26 mouse cellular contexts compared by ENCODE assay signal in genomic region chr7:81732183-81733089, GRCm38 (mm10). TPM values are rescaled to one million over a fixed set of nuclear protein-coding genes. Genes with fewer than 3 reads are reported as not detected.
DNase-seq lines count a peak whose midpoint lies in the region; ATAC-seq and TF ChIP-seq lines count a peak whose summit lies in the region.
"Had no signal": no experiment of that assay in that cellular context is flagged by ENCODE, and none has a peak within 500 bp of the region (broad histone marks: within the 10 kb centered on the region; RNA-seq: fewer than 3 reads in every experiment).

No protein-coding gene starts in this region.

- no peak overlapping the region for H3K4me2 ChIP-seq in heart, embryonic 12.5 days
- H3K4me2 ChIP-seq in intestine, postnatal 0 days (replicated peaks; ENCODE audit: low read depth), result no peak overlapping the region
- H3K4me2 ChIP-seq: forebrain, embryonic 13.5 days; heart, embryonic 13.5 days; hindbrain, embryonic 14.5 days had no signal

- 0 out of 2 replicates have a peak, but pooled peaks cover 3% of the 10 kb centered on the region for H3K4me1 ChIP-seq in heart, embryonic 12.5 days (replicated peaks)
- H3K4me1 ChIP-seq in MEL (ENCODE audit: control insufficient read depth in 1 of 2, insufficient read depth in 2 of 2, low read length in 2 of 2), result peaks cover 6 to 34% of the 10 kb centered on the region in 2 experiments; a peak in 3 of 4 replicates
- H3K4me1 ChIP-seq in intestine, postnatal 0 days (replicated peaks; ENCODE audit: control insufficient read depth, insufficient read depth, low read length), result no peaks in the 10 kb centered on the region
- H3K4me1 ChIP-seq: forebrain, embryonic 10.5 days; forebrain, embryonic 13.5 days had no signal

- no peak for TF ChIP-seq RAD21 in MEL (IDR thresholded peaks at IDR 0.05; ENCODE audit: low read depth, low read length)

- no peak for TF ChIP-seq CTCF in MEL (IDR thresholded peaks at IDR 0.05 in 2 of 3, conservative IDR thresholded peaks at IDR 0.05 in 1 of 3; ENCODE audit: control insufficient read depth in 1 of 3, insufficient read depth in 1 of 3, low read depth in 2 of 3, low read length in 3 of 3, poor library complexity in 1 of 3, severe bottlenecking in 1 of 3)
- no peak for TF ChIP-seq CTCF in intestine, postnatal 0 days (IDR thresholded peaks at IDR 0.05; ENCODE audit: low read depth)

- H3K27ac ChIP-seq in heart, embryonic 12.5 days (ENCODE audit: poor library complexity, severe bottlenecking), result no peak overlapping the region
- no peak overlapping the region; the same call in 1 of the 2 replicates for H3K27ac ChIP-seq in MEL (ENCODE audit: control insufficient read depth, low read depth, low read length)
- H3K27ac ChIP-seq in intestine, postnatal 0 days (ENCODE audit: low read depth, low read length), result no peak overlapping the region
- H3K27ac ChIP-seq: forebrain, embryonic 10.5 days; forebrain, embryonic 13.5 days; heart, embryonic 13.5 days; hindbrain, embryonic 14.5 days; hindbrain, postnatal 0 days had no signal

- TF ChIP-seq POLR2A in MEL (IDR thresholded peaks at IDR 0.05; ENCODE audit: control insufficient read depth in 1 of 2, insufficient read depth in 1 of 2, low read depth in 1 of 2, low read length in 2 of 2, poor library complexity in 1 of 2), result no peak

- H3K36me3 ChIP-seq in heart, embryonic 12.5 days, result no peaks in the 10 kb centered on the region
- H3K36me3 ChIP-seq in MEL (ENCODE audit: control insufficient read depth in 1 of 2, insufficient read depth in 2 of 2, low read length in 2 of 2), result peaks cover 0 to 19% of the 10 kb centered on the region in 2 experiments; a peak in 2 of 4 replicates
- H3K36me3 ChIP-seq in intestine, postnatal 0 days (ENCODE audit: control insufficient read depth, insufficient read depth), result no peaks in the 10 kb centered on the region
- H3K36me3 ChIP-seq: forebrain, embryonic 10.5 days; heart, embryonic 13.5 days had no signal

- no peaks in the 10 kb centered on the region for H3K79me2 ChIP-seq in MEL (ENCODE audit: control insufficient read depth, insufficient read depth, low read length, poor library complexity)

- H3K4me3 ChIP-seq in heart, embryonic 12.5 days, result no peak overlapping the region
- H3K4me3 ChIP-seq in MEL (ENCODE audit: control insufficient read depth in 1 of 2, insufficient read depth in 1 of 2, low read depth in 2 of 2, low read length in 2 of 2), result no peak overlapping the region
- no peak overlapping the region for H3K4me3 ChIP-seq in intestine, postnatal 0 days (ENCODE audit: low read depth, low read length)
- H3K4me3 ChIP-seq: forebrain, embryonic 10.5 days; forebrain, embryonic 13.5 days; heart, embryonic 13.5 days had no signal

- no peaks in the 10 kb centered on the region for H3K27me3 ChIP-seq in heart, embryonic 12.5 days (replicated peaks)
- no peaks in the 10 kb centered on the region for H3K27me3 ChIP-seq in MEL (ENCODE audit: control insufficient read depth in 1 of 2, insufficient read depth in 2 of 2, low read length in 2 of 2)
- H3K27me3 ChIP-seq in intestine, postnatal 0 days (replicated peaks; ENCODE audit: control insufficient read depth, insufficient read depth, low read length), result no peaks in the 10 kb centered on the region
- H3K27me3 ChIP-seq: forebrain, embryonic 13.5 days; heart, embryonic 13.5 days had no signal

- DNase-seq in heart, adult 11 months, result peak; percentile 76
- DNase-seq in MEL (ENCODE audit: low read depth, low spot score), result peak; percentile 47
- DNase-seq: adrenal gland, adult 8-10 months; adrenal gland, postnatal 25 days; B cell, adult 2 months; cerebellum, adult 11-12 months; cerebellum, adult 8-10 months; cerebellum, postnatal 10 days; cerebellum, postnatal 36 days; gastrocnemius, postnatal 10 days; gastrocnemius, postnatal 36 days; heart, adult 18-20 months; heart, postnatal 14 days; heart, postnatal 4 days had no signal

- no peaks in the 10 kb centered on the region for H3K9me3 ChIP-seq in heart, embryonic 12.5 days (replicated peaks)
- H3K9me3 ChIP-seq in MEL (replicated peaks; ENCODE audit: insufficient read depth, low read length), result no peaks in the 10 kb centered on the region
- H3K9me3 ChIP-seq in intestine, postnatal 0 days (ENCODE audit: control insufficient read depth), result no peaks in the 10 kb centered on the region
- H3K9me3 ChIP-seq: forebrain, embryonic 10.5 days; forebrain, embryonic 13.5 days; heart, embryonic 13.5 days had no signal

- peak in 1 of 2 experiments; percentile 46; a peak in 2 of 4 replicates for TF ChIP-seq EP300 in MEL (IDR thresholded peaks at IDR 0.05; ENCODE audit: low read depth in 1 of 2, low read length in 2 of 2)

- no peak for ATAC-seq in heart, embryonic 12.5 days (ENCODE audit: insufficient number of reproducible peaks, low FRiP score)
- ATAC-seq in megakaryocyte, adult 5-6 weeks (ENCODE audit: poor library complexity, severe bottlenecking), result peak; percentile 35; the same call in 1 of the 2 replicates
- no peak for ATAC-seq in megakaryocyte-erythroid progenitor cell, adult 5-6 weeks (replicated peaks; ENCODE audit: low FRiP score, low TSS enrichment, poor library complexity, severe bottlenecking)
- no peak for ATAC-seq in intestine, postnatal 0 days
- ATAC-seq: activated CD4-positive, CD25-positive, alpha-beta regulatory T cell, adult 4 months; forebrain, embryonic 13.5 days; forebrain, embryonic 16.5 days; hindbrain, postnatal 0 days; inflammation-experienced regulatory T-cells, adult 6 months had no signal

- 86% methylated on average over 12 of the region's 12 CpGs for WGBS in heart, embryonic 12.5 days
- WGBS in intestine, postnatal 0 days, result 78% methylated on average over 12 of the region's 12 CpGs

- H3K9ac ChIP-seq in heart, embryonic 12.5 days, result no peak overlapping the region
- no peak overlapping the region for H3K9ac ChIP-seq in MEL (ENCODE audit: control insufficient read depth, low read depth, low read length, poor library complexity, severe bottlenecking)
- no peak overlapping the region for H3K9ac ChIP-seq in intestine, postnatal 0 days (ENCODE audit: low read depth, low read length)
- H3K9ac ChIP-seq: forebrain, embryonic 13.5 days; heart, embryonic 13.5 days; hindbrain, embryonic 14.5 days had no signal

TF ChIP-seq in MEL, 35 proteins besides CTCF, POLR2A, EP300 and RAD21 (continues in another document):
- no peak for TF ChIP-seq POLR2AphosphoS5 (IDR thresholded peaks at IDR 0.05; ENCODE audit: borderline replicate concordance, low read depth, low read length)
- TF ChIP-seq NELFE (IDR thresholded peaks at IDR 0.05; ENCODE audit: low read depth, low read length), result no peak
- peak; percentile 63 for TF ChIP-seq GATA1 (IDR thresholded peaks at IDR 0.05; ENCODE audit: low read depth, low read length)
- no peak for TF ChIP-seq ZMIZ1 (IDR thresholded peaks at IDR 0.05; ENCODE audit: low read depth, low read length)
- TF ChIP-seq CHD1 (IDR thresholded peaks at IDR 0.05; ENCODE audit: low read depth, low read length), result no peak
- no peak for TF ChIP-seq ZC3H11A (IDR thresholded peaks at IDR 0.05; ENCODE audit: low read depth, low read length)
- no peak for TF ChIP-seq ELF1 (IDR thresholded peaks at IDR 0.05; ENCODE audit: low read depth, low read length)
- peak; percentile 59; the same call in 1 of the 2 replicates for TF ChIP-seq BHLHE40 (IDR thresholded peaks at IDR 0.05; ENCODE audit: borderline replicate concordance, low read depth, low read length)
- no peak for TF ChIP-seq ZKSCAN1 (IDR thresholded peaks at IDR 0.05; ENCODE audit: low read depth, low read length)
- no peak for TF ChIP-seq USF1 (IDR thresholded peaks at IDR 0.05; ENCODE audit: low read depth, low read length)
- TF ChIP-seq ZNF384 (IDR thresholded peaks at IDR 0.05; ENCODE audit: low read depth, low read length), result peak; percentile 84
- peak; percentile 64; the same call in 1 of the 2 replicates for TF ChIP-seq MAX (IDR thresholded peaks at IDR 0.05; ENCODE audit: low read length)
- peak; percentile 35; the same call in 1 of the 2 replicates for TF ChIP-seq RCOR1 (IDR thresholded peaks at IDR 0.05; ENCODE audit: low read depth, low read length)
- TF ChIP-seq E2F4 (IDR thresholded peaks at IDR 0.05; ENCODE audit: borderline replicate concordance, low read depth, low read length), result no peak

RNA-seq across cellular contexts. Expression of gene Homer2, which starts 25.1 kb away (rescaled TPM):
- polyA plus RNA-seq in heart, embryonic 12.5 days (2016; fragmentation: Nextera tagmentation; extraction: Ambion mirVana), result 121 and 122 TPM in 2 replicates
- total RNA-seq in MEL (2012; rRNA removed), result 18.4 and 19.4 TPM in 2 replicates
- 10 to 100 TPM in 1 of 2 experiments, not detected in 1; 39.0 TPM for polyA plus RNA-seq in MEL (2012; ENCODE audit: insufficient read depth in 1 of 2, insufficient read length in 2 of 2, low read depth in 1 of 2, low replicate concordance in 2 of 2, missing spikeins in 1 of 2)
- total RNA-seq in megakaryocyte, adult 5-6 weeks (2015), result 0.14 and 0.42 TPM in 2 replicates
- total RNA-seq in megakaryocyte, adult 5-6 weeks (2017), result 0.04 and 0.57 TPM in 2 replicates
- total RNA-seq in megakaryocyte-erythroid progenitor cell, adult 5-6 weeks (2014; fragmentation: Nextera tagmentation), result 0.33 and 3.3 TPM in 2 replicates
- 1.4 and 3.4 TPM in 2 replicates for total RNA-seq in megakaryocyte-erythroid progenitor cell, adult 5-6 weeks (2017)
- 22.2 and 26.8 TPM in 2 replicates for polyA plus RNA-seq in intestine, postnatal 0 days (2015; fragmentation: Nextera tagmentation; extraction: Ambion mirVana)

RNA-seq across cellular contexts. Expression of gene Ramac, which starts 30.3 kb away (rescaled TPM):
- polyA plus RNA-seq in heart, embryonic 12.5 days (2016; fragmentation: Nextera tagmentation; extraction: Ambion mirVana), result 82.4 and 84.5 TPM in 2 replicates
- 44.0 and 49.0 TPM in 2 replicates for total RNA-seq in MEL (2012; rRNA removed)
- 10 to 100 TPM in 1 of 2 experiments, not detected in 1; 33.9 TPM for polyA plus RNA-seq in MEL (2012; ENCODE audit: insufficient read depth in 1 of 2, insufficient read length in 2 of 2, low read depth in 1 of 2, low replicate concordance in 2 of 2, missing spikeins in 1 of 2)
- total RNA-seq in megakaryocyte, adult 5-6 weeks (2015), result 112 and 116 TPM in 2 replicates
- 91.9 and 93.4 TPM in 2 replicates for total RNA-seq in megakaryocyte, adult 5-6 weeks (2017)
- 52.4 and 55.1 TPM in 2 replicates for total RNA-seq in megakaryocyte-erythroid progenitor cell, adult 5-6 weeks (2014; fragmentation: Nextera tagmentation)
- total RNA-seq in megakaryocyte-erythroid progenitor cell, adult 5-6 weeks (2017), result 73.6 and 96.6 TPM in 2 replicates
- 117 and 118 TPM in 2 replicates for polyA plus RNA-seq in intestine, postnatal 0 days (2015; fragmentation: Nextera tagmentation; extraction: Ambion mirVana)

RNA-seq across cellular contexts. Expression of gene 3110040N11Rik, which starts 56.8 kb away (rescaled TPM):
- 36.8 and 37.5 TPM in 2 replicates for polyA plus RNA-seq in heart, embryonic 12.5 days (2016; fragmentation: Nextera tagmentation; extraction: Ambion mirVana)
- 35.7 and 51.4 TPM in 2 replicates for total RNA-seq in MEL (2012; rRNA removed)
- polyA plus RNA-seq in MEL (2012; ENCODE audit: insufficient read depth in 1 of 2, insufficient read length in 2 of 2, low read depth in 1 of 2, low replicate concordance in 2 of 2, missing spikeins in 1 of 2), result 10 to 100 TPM in 1 of 2 experiments, not detected in 1; 61.7 TPM
- total RNA-seq in megakaryocyte, adult 5-6 weeks (2015), result 15.4 and 26.5 TPM in 2 replicates
- 34.6 and 53.8 TPM in 2 replicates for total RNA-seq in megakaryocyte, adult 5-6 weeks (2017)
- 45.5 and 46.0 TPM in 2 replicates for total RNA-seq in megakaryocyte-erythroid progenitor cell, adult 5-6 weeks (2014; fragmentation: Nextera tagmentation)
- 67.5 and 133 TPM in 2 replicates for total RNA-seq in megakaryocyte-erythroid progenitor cell, adult 5-6 weeks (2017)
- polyA plus RNA-seq in intestine, postnatal 0 days (2015; fragmentation: Nextera tagmentation; extraction: Ambion mirVana), result 48.9 and 49.8 TPM in 2 replicates
